Mouse (Mus musculus): ENCODE data around the gene Tubb4b.
A peak's percentile ranks its signal among the peaks of the same experiment; 100 is the strongest.

Tubb4b gene

DNA sequence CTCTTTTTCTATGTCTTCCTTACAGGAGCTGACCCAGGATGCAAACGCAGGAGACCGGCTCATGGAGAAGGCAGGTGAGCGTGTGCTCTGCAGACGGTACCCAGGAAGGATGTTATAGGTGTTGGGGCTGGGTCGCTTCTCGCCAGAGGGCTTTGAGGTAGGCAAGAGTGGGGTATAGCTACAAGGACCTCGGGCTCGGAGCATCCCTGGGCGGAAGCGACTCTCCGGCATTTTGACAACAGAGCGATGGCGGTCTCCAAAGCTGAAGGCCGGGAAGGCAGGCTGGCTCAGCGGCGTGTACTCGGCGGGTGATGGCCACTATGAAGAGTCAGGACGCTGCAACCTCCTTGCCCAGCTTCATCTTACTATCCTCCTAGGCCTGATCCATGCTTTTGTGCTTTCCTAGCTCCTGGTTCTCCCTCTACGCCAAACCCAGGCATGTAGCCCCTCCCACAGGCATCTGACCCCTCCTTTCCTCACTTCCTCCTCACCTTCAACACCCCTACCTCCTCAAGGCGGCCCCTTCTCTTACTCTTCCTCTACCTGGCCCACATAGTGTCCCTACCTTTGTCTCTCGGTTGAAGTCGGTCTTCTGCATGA is 11.1 kb downstream of the Tubb4b start:
- no peak for TF ChIP-seq GATA4 (IDR thresholded peaks at IDR 0.05; ENCODE audit: insufficient replicate concordance, low read length)

DNA sequence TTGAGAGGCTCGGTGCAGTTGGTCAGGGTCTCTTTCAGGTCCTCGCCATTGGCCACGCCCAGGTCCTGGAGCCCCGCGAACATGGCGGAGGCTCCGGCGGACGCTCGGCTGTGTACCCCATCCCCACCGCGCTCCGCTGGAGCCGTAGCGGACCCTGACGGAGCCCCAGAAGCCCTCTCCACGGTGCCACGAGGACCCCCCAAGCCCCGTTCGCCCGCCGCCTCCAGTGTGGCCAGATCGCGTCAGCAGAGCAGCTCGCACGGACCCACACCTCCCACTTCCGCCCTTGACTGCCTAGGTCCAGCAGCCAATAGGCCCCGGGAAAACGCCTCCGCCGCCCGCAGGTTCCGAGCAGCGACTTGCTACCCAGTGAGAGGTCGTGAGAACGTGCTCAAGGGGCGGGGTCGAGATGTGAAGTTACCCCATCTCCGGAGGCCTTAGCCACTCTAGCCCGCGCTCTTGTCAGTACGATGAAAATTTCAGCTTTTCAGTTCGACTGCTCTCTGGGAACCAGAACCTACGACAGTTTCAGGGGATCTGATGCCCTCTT is 13.3 kb downstream of the Tubb4b start, which contains the start of gene Nelfb:
TSS of gene Nelfb (minus strand) at position 369 of the 550 bp plus-strand sequence.
- TF ChIP-seq GATA4 (IDR thresholded peaks at IDR 0.05; ENCODE audit: insufficient replicate concordance, low read length) = no peak; the same call in 1 of the 2 replicates

GRCm38 (mm10) chr2:25210686-25211085 is 13.8 kb downstream of the Tubb4b start:
- TF ChIP-seq GATA4 (IDR thresholded peaks at IDR 0.05; ENCODE audit: insufficient replicate concordance, low read length) = no peak

DNA sequence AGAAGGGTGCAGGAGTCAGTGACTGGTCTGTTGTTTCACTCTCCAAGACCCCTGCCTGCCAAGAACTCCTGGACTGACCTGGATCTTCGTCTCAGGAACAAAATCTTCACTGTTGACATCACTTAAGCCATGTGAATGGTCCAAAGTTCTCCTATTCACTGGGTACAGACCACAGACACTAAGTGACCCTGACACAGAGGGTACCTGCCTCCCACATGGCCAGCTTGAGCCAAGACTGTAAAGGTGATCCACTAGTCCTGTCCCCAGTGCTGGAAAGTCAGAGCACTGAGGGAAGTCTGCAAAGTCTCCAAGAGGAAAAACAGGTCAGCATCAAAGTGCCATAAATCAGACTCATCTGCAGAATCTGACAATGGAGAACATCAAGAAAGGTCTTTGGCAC is 16.9 kb downstream of the Tubb4b start:
- TF ChIP-seq GATA4 (IDR thresholded peaks at IDR 0.05; ENCODE audit: insufficient replicate concordance, low read length) = no peak

DNA sequence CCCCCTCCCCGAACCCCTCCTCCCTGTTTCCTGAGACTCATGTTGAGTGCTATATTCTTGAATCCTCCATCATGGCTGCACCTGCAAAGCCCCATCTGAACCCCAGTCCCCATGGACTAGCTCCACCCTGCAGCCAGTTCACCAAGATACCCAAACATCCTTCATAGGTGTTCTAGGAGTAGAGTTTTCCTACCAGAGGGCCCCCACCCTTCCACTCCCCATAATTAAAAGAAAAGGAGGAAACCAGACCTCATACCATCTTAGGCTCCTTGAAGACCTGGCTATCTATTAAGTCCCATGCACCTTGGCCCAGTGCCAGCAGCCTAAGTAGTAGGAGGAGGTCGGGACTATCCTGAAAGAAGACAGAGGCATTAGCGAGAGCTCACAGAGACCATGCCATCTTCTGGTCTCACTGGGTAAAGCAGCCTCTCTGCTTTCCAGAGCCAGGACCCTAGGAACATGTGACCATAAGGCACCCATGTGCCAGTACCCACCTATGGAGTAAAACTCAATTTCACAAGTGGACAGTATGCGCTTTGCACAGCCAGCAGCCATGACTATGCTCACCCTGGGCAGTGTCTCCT is 20.8 kb downstream of the Tubb4b start:
- no peak for TF ChIP-seq GATA4 (IDR thresholded peaks at IDR 0.05; ENCODE audit: insufficient replicate concordance, low read length)

- no peak for TF ChIP-seq GATA4 (IDR thresholded peaks at IDR 0.05; ENCODE audit: insufficient replicate concordance, low read length)
Observed at GRCm38 (mm10) chr2:25200631-25201030, 23.9 kb downstream of the Tubb4b start.

GRCm38 (mm10) chr2:25197946-25198345 is 26.6 kb downstream of the Tubb4b start:
- no peak for TF ChIP-seq GATA4 (IDR thresholded peaks at IDR 0.05; ENCODE audit: insufficient replicate concordance, low read length)

DNA sequence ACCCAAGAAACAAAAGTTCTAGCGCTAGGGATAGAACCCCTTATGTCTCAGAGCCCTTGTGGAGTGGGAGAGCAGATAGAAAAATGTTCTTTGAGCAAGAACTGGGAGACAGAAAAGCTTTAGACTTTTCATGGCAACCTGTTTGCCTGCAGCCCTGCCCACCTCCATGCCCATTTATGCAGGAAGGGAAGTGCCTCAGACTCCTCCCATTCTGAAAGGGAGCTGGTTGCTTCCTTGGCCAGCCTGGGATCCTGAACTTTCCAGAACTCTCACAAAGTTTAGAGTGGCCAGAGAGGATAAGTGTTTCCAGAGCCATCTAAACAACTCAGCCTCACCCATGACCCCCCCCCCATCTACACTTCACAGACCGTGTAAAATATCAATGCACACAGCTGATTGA is 27.3 kb downstream of the Tubb4b start:
- TF ChIP-seq GATA4 (IDR thresholded peaks at IDR 0.05; ENCODE audit: insufficient replicate concordance, low read length) = no peak

DNA sequence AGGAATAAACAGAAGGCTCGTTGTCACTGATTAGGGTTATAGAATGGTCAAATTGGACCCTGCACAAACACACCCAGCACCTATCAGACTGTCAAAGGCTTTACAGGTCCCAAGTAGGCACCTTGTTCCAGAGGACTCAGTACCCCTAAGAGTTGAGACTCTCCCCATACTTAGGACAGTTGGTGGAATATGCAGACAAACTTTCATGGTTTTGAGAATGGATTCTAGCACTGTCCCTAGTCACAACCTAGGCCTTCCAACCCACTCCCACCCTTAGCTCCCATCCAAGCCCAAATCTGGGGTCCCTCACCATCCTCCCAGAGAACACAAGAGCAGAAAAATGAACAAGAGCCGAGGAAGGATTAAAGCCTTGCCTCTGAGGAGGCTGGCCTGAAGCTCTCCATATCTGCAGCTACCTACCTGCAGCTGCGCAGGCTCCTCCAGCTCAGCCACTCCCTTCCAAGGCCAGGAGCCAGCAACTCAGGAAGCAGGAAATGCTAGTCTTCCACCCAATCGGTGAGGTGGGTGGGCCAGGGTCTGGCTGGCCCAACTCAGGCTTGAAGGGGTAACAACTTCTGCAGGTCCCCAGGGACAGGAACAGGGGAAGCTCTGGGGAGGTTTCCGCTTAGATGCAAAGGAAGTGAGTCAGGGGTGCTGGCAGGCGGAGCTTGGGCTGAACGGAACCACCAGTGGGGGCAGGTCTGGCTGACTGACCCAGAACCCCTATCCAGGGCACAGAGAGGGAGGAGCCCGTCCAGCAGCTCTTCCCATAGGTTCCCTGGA is 28.1 kb downstream of the Tubb4b start, which contains the start of gene Tor4a:
TSS of gene Tor4a (minus strand) at position 715 of the 783 bp plus-strand sequence.
- TF ChIP-seq GATA4 (IDR thresholded peaks at IDR 0.05; ENCODE audit: insufficient replicate concordance, low read length) = no peak; the same call in 1 of the 2 replicates

GRCm38 (mm10) chr2:25195211-25196156 is 29.0 kb downstream of the Tubb4b start:
- TF ChIP-seq GATA4 (IDR thresholded peaks at IDR 0.05; ENCODE audit: insufficient replicate concordance, low read length) = 0 out of 2 replicates have a peak, but pooled peaks have one; percentile 17

DNA sequence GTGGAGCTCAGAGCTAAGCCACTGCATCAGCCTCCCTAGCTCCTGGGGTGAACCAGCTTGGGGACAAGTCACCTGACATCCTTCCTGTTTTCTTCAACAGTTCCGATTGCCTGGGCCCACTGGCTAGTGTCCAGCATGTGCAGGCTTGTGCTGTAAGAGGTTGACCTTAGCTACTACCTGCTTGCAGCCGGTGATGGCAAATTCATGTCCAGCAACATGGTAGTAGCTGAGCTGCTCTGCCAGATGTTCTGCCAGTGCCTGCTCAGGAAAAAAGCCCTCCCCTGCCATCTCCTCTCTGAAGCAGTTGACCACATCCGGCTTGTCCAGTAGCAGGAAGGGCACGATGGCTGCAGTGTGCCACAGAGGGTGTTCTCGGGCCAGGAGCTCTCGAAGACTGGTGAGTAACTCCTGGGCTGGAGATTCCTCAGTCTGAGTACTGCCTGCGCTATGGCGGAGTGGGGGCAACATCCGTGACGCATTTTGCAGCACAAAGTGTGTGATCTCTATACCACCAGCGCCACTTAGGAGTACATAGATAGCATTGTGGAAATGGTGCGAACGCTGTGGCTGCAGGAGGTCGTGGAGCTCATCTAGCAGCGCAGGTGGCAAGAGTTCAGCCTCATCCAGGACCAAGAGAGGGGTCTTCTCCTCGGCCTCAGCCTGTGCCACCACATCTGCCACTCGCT is 29.9 kb downstream of the Tubb4b start:
- TF ChIP-seq GATA4 (IDR thresholded peaks at IDR 0.05; ENCODE audit: insufficient replicate concordance, low read length) = no peak

DNA sequence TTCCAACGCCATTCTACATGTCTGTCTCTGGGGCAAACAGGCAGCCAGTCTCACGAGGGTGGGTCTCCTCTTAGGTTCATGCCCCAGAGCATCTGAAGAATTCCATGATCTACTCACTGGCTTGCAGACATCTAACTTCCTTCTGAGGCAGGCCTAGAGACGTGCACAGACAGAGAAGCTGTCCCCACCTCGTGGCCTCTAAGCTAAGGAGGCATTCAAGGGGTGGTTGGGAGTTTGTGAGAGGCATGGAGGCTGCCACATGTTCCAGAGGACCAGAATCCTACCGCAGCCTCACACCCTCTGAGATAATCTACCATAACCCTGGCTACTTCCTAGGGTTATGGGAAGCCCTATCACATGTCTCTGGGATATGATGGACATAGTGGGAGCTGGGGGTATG is 30.5 kb downstream of the Tubb4b start:
- no peak for TF ChIP-seq GATA4 (IDR thresholded peaks at IDR 0.05; ENCODE audit: insufficient replicate concordance, low read length)

- TF ChIP-seq GATA4 (IDR thresholded peaks at IDR 0.05; ENCODE audit: insufficient replicate concordance, low read length) = no peak
Observed at GRCm38 (mm10) chr2:25193330-25193770, 31.2 kb downstream of the Tubb4b start.

DNA sequence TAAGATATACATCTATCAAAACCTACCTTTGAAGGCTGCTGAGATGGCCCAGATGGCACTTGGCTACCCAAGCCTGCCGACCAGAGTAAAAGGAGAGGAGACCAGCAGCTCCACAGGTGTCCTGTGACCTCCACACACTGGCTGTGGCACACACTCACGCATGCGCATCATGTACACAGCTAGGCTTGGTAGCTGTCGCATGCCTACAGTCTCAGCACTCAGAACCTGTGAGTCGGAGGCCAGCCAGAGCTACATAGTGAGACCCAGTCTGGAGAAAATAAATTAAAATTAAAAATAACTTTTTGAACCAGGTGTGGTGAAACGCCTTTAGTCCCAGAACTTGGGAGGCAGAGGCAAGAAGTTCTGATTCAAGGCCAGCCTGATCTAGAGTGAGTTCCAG is 36.7 kb downstream of the Tubb4b start:
- no peak for TF ChIP-seq GATA4 (IDR thresholded peaks at IDR 0.05; ENCODE audit: insufficient replicate concordance, low read length)

Measured in liver, adult (tissue).